Mouse (Mus musculus): ENCODE data around the gene Frmd6.

- TF ChIP-seq CTCF (IDR thresholded peaks at IDR 0.05; ENCODE audit: control insufficient read depth, insufficient read depth, low read length) (no peak), POLR2A (IDR thresholded peaks at IDR 0.05; ENCODE audit: borderline replicate concordance, control insufficient read depth, low read depth, low read length) (no peak)
These were observed 32.0 kb upstream of the Frmd6 start for GRCm38 (mm10) chr12:70793291-70793690.

All from bone marrow, adult 2 months (tissue).